Comparison of ENCODE assay signal across 23 mouse cellular contexts in the genomic region with DNA sequence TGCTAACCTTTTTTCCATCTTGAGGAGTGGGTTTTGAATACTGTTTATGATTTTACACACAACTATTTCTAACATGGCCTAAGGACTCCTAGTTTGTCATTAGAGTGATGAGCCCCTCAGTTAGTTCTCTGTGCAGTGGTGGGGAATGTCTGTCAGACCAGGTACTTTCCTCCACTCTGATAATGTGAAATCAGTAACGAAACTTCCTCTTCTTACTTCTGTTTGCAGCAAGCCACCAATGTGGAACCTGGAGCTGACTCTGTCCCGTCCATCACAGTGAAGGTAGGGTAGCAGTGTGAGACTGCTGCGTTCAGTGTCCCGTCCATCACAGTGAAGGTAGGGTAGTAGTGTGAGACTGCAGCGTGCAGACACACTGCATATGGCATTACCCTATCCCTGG.
"Had no signal": no experiment of that assay in that cellular context is flagged by ENCODE, and none has a peak within 500 bp of the region (broad histone marks: within the 10 kb centered on the region; RNA-seq: fewer than 3 reads in every experiment).

No protein-coding gene starts in this region.

- H3K36me3 ChIP-seq: limb, embryonic 12.5 days; limb, embryonic 15.5 days; midbrain, embryonic 12.5 days had no signal

- H3K9me3 ChIP-seq: limb, embryonic 12.5 days; limb, embryonic 15.5 days; midbrain, embryonic 12.5 days had no signal

- DNase-seq: kidney, adult 2 months; kidney, postnatal 25 days; layer of hippocampus, postnatal 36 days; left cerebral cortex, postnatal 4 days; liver, postnatal 0 days; lung, embryonic 14.5 days; right cerebral cortex, adult 18-20 months; right cerebral cortex, postnatal 25 days; thymus, adult 2 months; thymus, postnatal 14 days; thymus, postnatal 4 days had no signal

- H3K4me2 ChIP-seq: limb, embryonic 12.5 days; limb, embryonic 15.5 days; liver, embryonic 11.5 days; lung, embryonic 14.5 days; midbrain, embryonic 12.5 days had no signal

- H3K27ac ChIP-seq: kidney, postnatal 0 days; layer of hippocampus, adult 2 months; left cerebral cortex, adult 2 months; limb, embryonic 12.5 days; limb, embryonic 15.5 days; liver, embryonic 14.5 days; macrophage; midbrain, embryonic 12.5 days; stomach, postnatal 0 days had no signal

- ATAC-seq: intestine, postnatal 0 days; liver, postnatal 0 days; lung, postnatal 0 days had no signal

- H3K4me3 ChIP-seq: layer of hippocampus, adult 2 months; left cerebral cortex, adult 2 months; limb, embryonic 12.5 days; limb, embryonic 15.5 days; midbrain, embryonic 12.5 days had no signal

- H3K27me3 ChIP-seq: limb, embryonic 12.5 days; limb, embryonic 15.5 days; midbrain, embryonic 12.5 days had no signal

- H3K9ac ChIP-seq: limb, embryonic 12.5 days; limb, embryonic 15.5 days; liver, embryonic 14.5 days; liver, postnatal 0 days; lung, embryonic 14.5 days; midbrain, embryonic 12.5 days had no signal

- H3K4me1 ChIP-seq: limb, embryonic 15.5 days; midbrain, embryonic 12.5 days had no signal
